Mouse (Mus musculus) c-Kit-positive CD71-positive TER-119-negative erythroid progenitor cells, embryonic 14.5 days (primary cell): ENCODE results near the gene Uqcc2.

Experiments
- DNase-seq: peaks from one replicate; pipeline ENCODE4 v3.0.0-alpha.2; 2013; ENCODE audit warnings: low read depth

Gene Uqcc2

DNA sequence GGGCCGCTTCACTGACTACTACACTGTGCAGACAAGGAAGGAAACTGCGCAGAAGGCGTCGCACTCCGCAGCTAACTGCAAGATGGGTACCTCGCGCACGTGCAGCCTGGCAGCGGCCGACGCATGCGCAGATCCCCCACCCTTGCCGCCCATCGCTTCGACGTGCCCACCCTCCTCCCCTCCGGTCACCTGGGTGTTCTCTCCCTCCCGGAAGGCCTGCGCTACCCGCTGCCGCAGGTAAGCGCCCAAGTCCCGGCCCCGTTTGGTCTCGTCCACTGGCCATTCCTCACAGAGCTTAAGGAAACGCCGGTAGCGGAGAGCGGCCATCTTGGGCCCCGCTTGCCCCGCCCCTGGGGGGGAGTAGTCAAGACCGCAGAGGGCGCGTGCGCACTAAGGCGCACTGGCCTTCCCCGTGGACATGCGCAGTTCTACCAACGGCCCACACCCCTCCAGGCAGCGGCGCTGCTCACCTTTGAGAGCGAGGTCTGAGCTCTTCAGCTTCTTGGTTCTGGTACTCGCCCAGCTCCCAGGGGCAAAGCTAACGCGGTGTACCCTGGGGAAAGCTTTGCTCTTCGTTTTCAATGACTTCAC, at the start of gene Uqcc2:
Gene Uqcc2 (minus strand): TSS at position 366 of the 591 bp plus-strand sequence.
- peak; percentile 92 for DNase-seq

DNA sequence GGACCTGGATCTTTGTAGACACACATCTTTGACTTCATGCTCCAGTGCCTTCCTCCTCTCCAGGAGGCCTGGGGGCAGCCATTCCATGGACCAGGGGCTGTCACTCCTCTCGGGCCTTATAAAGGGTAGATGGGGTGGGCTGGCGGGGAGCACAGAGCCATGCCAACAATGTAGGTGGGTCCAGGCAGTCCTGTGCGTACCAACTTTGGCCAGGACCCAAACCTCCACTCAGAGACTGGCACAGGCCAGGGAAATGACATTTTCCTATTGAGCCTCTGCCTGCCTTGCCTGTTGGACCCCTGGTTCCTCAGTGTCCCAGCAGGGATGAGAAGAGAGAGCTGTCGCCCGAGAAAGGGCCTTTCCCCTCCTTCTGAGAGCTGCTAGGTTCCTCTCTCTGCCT, 48.7 kb upstream of the Uqcc2 start:
- no peak for DNase-seq

DNA sequence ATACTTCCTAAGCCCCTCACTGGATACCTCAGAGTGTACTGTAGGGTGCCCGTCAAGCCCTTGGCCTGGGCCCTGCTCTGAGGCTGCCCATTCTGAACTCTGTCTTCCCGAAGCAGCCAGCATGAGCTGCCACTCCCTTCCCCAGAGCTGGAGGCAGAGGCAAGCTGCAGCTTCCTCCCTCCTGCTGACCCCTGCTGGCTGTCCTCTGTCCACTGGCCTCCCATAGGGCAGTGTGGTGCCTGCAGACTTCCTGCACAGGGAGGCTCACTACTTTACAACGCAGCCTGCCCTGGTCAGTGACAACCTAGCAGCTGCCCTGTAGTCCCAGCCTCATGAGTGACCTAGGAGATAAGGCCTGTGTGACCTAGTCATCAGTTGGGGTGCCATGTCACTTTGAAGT, 48.0 kb upstream of the Uqcc2 start:
- no peak for DNase-seq

DNA sequence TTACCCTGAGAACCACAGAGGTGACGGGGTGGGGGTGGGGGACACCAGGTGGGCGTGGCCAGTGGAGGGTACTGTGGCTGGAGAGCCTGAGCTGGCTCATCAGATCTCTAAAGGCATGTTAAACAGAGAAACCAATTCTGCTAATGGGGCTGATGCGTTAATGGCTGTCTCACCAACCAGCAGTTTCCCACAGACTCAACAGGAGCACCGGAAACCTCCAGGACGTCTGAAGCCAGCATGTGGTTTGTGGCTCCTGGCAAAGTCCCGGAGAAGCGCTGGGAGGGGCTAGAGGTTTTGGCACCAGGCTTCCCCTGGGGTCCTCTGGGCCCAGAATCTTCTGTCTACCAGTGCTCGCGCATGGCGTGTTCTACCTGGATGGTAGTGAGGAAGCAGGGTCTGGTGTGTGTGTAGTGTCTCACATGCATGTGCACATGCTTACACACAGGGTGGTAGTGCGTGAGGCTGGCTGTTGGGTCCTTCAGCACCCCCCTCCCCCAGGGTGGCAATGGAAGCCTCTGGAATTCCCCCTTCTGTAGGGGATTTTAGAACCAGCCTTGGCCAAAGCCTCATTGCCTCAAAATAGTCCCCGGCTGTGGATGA, 46.1 kb upstream of the Uqcc2 start:
- DNase-seq: no peak

DNA sequence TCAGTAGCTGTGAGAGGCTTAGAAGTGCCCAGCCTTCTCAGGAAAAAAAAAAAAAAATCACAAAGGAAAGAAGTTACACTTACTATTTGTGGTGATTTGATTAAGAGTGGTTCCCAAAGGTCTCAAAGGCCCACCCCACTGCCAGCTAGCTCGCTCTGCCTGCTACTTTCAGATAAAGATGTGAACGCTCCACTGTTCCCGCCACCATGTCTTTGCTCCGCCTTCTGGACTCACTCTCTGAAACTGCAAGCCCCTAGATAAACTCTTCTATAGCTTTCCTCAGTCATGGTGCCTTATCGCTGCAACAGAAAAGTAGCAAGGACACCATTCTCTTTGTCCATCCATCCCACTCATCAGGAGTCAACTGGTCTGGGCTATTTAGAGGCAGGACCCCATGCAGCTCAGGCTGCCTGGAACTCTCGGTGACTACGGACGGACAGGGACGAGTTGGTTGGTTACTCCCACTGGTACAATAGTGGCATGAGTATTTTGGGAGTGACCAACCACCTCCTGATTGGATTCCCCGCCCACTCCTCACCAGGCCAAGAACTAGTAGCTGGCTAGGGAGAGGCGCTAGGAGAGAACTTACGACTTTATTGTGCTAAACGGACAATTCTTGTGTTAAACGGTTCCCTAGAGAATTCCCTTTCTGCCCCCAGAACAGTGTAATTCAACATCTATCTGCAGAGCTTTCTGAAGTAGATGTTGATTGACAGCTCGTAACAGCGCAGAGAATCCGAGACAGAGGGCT, 44.9 kb upstream of the Uqcc2 start:
- no peak for DNase-seq

DNA sequence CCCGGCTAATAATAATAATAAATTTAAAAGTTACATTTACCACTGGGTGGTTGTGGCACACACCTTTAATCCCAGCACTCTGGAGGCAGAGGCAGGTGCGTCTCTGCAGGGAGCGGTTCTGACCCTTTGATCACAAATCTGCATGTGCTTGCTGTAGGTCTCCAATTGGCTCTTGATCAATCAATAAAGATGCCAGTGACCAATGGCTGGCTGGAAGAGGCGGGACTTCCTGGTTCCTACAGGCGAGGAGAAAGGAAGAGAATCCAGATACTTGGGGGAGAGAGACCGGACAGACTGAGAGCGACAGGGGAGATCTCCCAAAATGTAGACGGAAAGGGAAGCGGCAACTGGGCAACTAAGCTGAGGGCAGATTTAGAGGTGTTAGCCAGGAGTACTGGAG, 44.3 kb upstream of the Uqcc2 start:
- no peak for DNase-seq

DNA sequence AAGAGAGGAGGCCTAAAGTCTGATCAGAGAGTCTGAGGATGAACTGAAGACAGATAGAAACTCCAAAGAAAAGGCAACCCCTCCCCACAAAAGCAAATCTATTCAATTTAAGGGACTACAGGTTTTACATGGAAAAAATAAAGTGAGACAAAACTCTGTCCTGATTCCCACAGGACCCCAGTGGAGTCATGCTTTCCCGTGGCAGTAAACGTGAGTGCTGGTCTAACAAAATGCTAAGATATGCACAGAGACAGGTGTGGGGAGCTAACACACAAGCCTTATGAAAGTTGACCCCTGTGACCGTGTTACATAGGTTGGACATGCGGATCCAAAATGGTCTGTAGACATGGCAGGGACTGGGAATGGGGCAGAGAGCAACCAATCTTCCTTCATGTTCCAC, 43.0 kb upstream of the Uqcc2 start:
- no peak for DNase-seq

DNA sequence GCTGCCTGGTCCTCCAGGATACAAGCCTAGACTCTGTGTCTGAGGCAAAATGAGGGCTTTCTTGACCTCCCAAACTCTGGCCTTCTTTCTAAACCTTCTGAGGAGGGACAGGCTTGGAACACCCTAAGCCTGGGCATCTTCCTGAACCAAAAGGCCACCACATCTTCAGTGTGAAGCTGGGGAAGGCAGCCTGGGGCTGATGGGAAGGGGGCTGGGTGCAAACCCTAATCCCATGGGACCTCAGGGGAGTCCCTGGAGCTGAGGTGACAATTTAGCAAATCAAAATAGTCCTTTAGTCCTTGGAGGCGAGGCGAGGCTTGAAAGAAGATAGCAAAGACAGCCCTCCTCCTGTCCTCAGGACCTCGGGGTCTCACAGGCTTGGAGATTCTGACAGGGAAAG, 42.6 kb upstream of the Uqcc2 start:
- DNase-seq: no peak

DNA sequence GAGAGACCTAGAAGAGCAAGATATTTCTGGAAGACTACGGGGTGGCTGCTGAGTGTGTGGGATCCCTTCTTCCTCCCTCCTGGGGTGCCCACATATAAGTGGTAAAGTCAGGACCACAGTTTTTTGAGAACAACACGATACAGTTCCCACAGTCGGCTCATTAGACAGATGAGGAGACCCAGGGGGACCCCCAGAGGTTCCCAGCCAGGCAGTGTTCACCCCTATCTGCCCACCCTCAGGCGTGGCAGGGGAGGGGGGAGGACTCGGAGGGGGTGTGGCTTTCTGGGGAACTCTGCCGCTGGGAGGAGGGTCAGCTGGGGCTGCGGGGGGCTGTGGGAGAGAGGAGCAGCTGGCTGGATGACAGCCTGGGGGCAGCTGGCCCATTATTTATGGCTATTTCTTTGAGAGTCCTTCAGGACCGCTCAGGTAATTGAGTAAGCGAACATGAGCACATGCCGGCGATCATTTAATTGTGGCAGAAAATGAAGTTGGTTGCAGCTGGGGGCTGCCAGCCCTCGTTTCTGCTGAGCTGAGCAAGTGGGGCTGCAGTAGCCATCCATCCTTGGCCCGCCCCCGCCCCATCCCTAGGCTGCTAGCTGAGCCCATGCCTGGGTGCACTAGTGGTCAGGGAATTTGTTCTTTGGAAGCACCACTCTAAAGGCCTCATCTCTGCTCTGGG, 41.6 kb upstream of the Uqcc2 start:
- no peak for DNase-seq

DNA sequence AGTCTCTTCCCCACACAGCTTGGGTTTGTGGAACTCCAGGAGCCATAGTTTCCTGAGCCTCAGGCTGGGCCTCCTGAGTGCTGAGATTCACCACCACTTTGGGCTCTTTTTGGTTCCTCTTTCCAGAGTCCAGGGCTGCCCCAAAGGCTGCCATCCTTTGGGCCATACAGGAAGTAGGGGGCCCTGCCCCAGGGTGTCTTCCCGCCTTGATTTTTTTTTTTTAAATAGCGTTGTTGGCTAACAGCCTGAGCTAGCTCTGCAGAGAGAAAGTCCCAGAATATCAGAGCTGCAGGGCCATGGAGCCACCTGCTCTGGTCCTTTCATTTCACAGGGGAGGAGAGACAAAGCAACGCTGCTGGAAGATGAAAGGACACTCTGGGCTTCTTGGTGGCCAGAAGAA, 40.0 kb upstream of the Uqcc2 start:
- DNase-seq: no peak

DNA sequence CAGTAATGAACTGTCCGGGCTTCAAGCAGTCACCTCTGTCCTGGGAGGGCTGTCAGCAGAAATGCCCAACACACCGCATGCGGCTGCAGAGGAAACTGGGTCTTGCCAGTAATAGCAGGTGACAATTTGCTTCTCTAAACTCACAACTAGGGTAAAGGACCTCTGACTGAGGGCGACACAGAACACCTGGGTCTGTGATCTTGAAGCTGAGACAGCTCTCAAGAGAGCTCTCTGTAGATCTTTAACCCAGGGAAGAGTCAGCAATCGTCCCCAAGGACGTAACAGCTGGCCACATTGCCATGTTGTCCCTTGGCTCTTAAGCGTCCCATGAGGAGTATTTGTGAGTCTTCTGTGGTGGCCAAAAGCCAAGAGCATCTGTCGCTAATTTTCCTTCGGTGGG, 38.7 kb upstream of the Uqcc2 start:
- no peak for DNase-seq

DNA sequence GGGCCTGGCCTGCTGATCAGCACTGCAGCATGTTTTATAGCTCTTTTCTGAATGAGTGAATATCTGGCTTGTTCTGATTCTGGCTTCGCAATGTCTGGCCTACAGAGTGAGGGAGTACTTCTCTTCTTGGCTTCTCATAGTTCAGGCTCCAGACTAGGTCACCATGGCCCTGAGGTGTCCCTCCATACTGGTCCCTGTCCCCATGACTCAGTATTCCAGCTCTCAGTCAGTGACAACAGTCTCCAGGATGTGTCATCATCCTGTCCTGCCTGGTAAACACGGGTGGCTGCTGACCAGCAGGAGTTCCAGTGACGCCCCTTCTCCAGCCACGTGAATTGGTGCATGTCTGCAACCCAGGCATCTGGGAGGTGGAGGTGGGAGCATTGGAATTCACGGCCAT, 37.4 kb upstream of the Uqcc2 start:
- DNase-seq: no peak

DNA sequence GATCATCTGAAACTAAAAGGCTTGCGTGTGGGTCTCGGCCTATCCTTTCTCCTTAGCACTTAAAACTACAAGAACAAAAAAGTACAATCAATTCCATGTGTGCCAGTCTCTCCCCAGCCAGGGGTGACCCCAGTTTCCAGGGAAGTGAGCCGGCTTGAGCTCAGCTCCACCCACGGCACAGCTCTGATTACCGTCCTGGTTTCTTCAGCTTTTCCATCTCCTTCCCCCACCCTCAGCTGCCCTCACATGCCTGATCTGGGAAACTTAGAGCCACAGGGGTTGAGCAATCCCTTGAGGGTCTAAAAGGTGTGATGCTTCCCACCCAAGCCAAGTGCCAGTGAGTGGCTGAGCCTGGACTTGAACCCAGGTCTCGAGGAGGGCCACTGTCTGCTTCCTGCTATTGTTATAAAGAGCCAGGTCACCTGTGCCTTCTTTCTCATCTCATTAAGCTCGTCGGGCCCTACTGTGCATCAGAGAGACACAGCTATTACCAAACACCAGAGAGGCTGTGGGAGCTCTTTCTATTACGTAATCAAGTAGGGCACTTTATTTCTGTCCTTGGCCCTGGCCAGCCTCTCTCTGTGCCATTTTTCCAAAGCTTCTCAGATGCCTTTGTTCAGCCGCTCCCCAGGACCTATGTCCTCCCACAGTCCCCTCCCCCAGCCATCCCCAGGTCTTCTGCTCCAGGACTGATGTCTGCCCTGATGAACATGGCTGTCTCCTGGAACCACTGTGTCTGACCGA, 36.4 kb upstream of the Uqcc2 start:
- DNase-seq: no peak

DNA sequence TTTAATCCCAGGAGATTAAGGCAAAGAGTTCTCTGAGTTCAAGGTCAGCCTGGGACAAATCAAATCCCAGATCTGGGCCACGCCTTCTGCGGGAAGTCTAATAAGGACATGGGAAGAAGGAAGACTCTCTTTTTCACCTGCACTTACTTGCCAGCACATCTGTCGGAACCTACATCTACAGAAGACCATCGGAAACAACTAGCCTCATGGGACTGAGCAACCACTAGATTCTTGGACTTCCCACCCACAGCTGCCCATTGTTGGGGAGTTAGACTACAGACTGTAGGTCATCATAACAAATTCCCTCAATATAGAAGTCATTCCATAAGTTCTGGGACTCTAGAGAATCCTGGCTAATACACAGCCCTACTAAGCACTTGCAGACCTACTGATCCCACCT, 34.9 kb upstream of the Uqcc2 start:
- no peak for DNase-seq

DNA sequence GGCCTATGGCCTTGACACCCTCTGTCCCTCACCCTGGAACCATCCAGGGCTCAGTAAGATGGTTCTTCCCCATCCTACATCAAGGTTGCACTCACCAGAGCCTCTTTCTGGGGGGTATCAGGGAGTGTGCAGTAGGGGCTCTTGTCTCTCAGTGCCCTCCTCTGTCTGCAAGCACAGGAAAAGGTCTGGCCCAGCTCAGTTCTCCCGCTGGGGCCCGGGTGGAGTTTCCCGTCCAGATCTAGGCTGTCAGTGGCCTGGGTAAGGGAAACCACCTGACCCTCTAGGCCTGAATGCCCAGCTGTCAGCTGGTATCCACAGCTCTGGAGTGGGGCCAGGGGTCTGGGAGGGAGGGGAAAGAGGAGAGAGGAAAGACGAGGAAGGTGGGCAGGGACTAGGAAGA, 33.8 kb upstream of the Uqcc2 start, which contains the start of gene Ip6k3:
Gene Ip6k3 (minus strand): TSS at position 251 of the 400 bp plus-strand sequence.
- DNase-seq: no peak

DNA sequence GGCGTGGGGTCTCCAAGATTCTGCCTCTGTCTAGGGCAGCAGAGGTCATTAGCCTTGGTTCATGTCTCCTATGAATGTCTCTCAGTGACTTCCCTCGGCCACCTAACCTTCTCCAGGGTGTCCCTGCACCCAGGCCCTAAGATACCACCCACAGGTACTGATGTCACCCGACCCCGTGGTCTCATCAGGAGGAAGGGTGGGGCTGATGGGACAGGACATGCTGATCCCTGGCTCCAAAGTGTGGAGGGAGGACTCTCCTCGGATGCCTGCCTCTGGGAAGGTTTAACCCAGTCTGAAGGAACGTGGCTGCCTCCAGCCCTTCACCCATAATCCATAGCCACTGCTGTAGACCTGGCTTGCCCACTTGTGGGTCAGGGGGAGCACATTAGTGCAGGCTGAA, 33.2 kb upstream of the Uqcc2 start:
- no peak for DNase-seq

DNA sequence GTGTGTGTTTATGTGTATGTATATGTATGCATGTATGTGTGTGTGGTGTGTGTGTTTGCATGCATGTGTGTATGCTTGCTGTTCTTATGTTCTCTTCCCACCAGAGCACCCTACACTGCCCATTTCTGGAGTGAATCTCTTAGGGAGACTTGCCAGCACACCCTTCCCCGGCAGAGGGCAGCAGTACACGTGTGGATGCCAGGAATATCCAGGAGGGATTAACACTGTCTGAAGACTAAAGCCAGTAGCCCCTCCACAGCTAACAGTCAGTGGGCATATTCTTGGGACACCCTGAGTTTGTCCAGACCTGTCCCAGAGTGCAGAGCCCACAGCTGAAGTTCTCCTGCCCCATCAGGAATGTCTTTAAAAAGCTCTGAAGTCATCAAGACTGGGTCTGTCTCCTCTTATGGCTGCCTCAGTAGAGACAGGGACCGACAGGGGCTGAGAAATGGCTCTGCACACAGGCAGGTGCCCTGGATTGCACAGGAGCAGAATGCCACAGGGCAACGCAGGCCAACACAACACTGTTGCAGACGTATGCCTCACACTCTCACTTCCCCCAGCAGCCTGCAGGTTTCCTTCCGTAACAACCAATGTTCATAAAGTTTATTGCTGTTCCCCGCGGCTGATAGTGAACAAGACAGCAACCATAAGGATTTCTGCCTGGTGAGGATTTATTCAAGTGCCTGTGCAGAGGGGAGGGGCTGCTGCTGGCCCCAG, 31.5 kb upstream of the Uqcc2 start:
- DNase-seq: no peak

DNA sequence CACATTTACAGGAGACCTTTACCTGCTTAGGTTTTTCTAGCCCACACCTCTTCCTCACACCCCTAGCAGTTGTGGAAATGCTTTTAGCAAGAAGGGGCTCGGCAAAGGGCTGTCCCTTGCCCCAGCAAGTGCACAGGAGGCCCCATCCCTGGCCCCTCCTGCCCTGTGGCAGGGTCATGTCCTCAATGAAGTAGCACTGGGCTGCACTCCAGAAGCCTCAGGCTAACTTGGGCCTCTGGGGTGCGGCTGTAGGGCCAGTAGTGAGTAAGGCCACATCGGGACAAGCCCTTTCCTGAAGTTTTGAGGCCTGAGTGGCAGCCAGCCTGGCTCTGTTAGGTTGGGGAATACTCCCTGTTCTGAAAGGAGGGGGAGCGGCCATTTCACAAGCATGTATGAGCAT, 27.2 kb upstream of the Uqcc2 start:
- DNase-seq: no peak

DNA sequence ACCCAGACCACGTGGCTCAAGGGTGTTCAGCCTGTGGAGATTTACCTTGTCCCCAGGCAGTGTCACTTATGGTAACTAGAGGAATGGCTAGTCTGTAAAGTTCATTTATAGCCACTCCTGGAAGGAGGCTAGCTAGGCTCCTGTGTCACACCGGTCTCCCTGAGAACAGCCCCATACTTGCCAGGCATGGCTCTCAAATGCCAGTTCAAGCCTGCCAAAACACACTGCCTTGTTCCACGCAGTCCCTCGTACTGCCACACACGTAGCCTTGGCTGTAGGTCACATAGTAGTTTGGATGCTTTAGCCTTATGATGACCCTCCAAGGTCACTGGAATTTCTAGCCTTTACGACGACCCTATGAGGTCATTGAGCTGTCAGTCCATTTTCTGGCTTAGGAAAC, 25.5 kb upstream of the Uqcc2 start:
- DNase-seq: no peak

DNA sequence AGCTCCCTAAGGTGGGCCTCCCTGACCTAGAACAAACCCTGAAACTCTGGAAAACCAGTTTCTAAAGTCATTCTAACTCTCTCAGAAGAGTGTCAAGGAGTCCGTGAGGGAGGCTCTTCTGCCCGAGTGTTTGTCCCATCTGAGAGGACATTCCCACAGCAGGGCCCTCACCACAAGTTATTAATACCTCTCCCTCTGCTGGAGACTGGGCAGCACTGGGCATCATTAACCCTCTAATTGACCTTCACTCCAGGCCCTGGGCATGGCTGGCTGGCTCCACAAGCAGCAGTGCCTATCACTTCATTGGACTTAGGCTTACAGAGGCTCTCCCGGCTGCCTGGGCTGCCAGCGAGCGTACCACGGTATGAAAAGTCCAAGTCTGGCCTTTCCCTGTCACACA, 24.7 kb upstream of the Uqcc2 start:
- DNase-seq: no peak

DNA sequence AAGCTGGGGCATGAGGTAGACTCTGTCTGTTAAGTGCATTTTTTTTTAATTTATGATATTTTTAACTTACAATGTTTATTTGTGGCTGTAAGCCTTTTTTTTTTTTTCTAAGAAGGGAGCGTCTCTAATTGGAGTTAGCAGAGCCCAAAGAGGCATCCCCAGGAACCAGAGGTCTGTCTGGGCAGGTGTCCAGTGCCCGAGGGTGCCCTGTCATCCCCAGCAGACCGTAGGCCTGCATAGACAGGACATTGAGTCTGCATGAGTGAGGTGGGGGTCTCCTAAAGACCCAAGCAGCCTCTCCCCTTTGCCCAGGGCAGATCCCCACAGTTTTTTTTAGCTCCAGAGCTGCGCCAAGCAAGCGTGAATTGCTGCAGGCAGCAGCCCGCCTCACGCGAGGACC, 22.0 kb upstream of the Uqcc2 start:
- DNase-seq: no peak

DNA sequence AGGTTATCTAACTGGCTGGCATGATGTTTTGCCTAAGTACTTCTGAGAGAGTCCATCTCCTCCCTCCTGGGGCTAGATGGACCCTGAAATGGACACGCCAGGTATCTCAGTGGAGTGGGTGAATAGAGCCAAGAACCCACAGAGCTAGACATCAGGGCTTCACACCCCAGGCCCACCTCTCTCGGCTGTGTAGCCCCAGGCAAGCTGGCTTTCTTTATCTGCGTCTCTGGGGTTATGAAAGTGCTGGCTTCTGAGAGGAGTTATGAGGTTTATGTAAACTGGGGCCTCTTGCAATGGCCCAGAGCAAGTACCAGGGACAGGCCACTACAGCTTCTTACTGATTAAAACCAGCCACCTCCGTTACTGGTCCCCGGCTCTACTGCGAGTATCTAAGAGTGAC, 21.2 kb upstream of the Uqcc2 start:
- DNase-seq: no peak
